Mouse (Mus musculus) fibroblast of lung, adult 2 months (primary cell): ENCODE measurements around the gene Flt4.

Experiments used
- DNase-seq: peaks from one replicate; pipeline ENCODE4 v3.0.0-alpha.2; 2011; ENCODE audit warnings: low read depth

Flt4 gene

DNA sequence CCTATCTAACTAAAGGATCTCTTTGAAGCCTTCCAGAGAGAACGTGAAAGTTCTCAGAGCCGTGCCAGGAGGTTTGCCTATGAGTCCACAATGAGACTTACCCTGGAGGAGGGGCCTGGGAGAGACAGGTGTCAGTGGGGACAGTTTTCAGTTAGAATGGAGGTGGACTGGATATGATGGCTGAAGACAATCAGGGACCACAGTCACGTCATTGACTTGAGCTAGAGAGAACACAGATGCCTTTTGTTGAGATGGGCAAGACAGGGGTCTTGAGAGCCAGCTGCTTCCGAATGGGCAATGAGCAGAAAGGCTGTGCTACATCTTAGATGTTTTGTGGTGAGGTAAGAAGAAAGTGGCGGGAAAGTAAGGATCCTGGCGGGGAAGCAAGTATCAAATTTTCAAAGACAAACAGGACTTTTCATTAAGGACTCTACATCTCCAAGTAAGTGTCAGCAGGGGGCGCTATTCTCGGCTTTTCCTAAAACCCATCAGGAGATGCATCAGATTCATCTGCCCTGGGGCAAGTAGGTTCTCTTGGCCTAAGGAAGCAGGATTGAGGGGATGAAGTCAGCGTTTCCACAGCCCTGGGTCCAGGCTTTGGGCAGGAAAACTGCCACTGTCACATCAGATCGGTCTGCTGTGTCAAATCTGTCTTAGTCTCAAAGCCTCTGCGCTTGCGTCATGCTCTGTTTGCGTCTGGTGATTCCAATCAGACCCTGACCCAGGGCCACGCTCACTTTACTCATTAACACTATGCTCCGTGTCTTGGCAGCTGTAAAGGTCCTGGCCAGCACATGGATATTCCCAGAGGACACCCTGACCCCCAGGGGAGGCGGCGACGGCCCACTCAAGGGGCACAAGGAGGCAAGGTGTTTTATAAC lies 41.3 kb downstream of the Flt4 start:
- no peak for DNase-seq

DNA sequence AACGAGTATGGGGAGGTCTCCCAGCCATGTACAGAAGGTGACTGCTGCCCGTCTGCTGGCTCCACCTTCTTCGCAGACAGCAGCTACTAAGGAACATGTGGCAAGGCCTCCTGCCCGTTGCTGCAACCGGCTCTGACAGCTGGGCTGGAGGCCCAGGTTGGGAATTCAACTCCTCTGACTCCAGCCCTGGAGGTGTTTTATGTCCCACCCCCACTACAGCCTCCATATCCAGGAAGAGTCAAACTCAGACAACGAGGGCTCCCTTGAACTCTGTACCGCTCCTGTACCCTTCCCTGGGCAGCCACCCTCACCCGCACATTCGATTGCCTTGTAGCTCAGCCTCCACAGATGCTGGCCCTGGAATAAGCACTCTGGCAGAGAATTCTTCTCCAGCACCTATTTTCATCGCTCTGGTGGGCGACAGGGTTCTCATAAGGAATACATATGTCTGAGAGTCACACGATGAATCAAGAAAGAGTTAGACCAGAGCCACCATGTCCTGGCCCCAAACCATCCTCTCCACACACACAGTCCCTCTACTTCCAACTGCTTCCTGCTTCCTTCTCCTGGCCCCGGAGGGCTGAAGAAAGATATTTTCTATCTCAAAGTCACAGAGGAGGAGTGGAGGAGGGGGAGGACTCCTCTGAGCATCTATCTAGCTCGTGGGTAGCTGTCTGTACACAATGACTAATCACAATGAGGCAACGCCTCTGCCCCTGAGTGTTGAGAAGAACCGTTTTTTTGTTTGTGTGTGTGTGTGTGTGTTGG lies 42.1 kb downstream of the Flt4 start:
- DNase-seq = no peak

DNA sequence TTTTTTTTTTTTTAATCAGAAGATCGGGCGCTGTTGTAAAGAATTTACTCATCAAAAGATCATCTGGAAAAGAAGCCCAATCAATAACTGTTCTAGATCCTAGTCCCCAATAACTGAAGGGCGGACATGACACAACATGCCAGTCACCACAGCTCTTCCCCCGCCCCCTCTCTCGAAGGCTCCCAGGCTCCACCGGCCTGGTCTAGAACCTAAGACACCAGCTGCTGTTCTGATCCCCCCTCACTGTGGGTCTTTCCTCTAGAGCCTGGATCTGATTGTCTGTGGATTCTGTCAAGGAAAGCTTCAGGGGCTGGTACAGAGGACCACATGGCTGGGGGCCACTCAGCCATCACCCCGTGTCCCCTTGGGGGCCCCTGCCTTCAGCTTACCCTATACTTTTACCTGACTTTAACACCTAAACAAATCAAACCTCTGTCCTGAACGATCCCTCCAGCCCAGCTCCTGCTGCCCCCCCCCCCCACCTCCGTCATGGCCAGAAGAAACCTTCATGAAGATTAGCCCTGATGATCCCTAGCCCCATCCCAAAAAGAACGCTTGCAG lies 42.8 kb downstream of the Flt4 start:
- DNase-seq = no peak

DNA sequence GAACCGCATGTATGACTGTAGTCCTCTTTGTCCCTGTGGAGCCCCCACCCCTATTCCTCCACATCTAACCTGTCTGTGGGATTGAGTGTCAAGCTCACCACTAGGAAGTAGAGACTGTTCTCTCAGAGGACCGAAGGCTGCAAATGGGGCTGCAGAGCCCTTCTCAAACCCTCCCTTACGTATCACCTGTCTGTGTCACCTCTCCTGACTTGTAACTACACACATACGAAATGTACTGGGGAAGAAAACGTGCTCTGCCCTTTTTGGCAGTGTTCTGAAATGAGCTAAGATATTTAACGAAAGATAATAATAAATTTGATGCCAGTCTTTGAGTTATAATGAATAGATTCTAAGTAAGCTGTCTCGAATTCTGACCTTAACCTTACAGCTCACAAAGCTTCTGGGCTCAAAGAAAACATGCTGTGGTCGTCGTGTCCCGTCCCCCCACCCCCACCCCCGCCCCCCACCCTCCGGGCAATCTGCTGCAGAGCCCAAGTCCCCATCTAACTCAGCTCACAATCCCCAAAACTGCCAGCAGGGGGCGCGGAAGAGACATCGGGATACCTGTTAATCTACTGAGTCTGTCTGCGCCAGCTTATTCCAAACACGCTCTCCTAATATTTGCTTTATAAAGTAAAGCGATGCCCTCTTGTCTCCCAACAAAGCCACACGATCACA lies 43.5 kb downstream of the Flt4 start:
- DNase-seq = no peak

DNA sequence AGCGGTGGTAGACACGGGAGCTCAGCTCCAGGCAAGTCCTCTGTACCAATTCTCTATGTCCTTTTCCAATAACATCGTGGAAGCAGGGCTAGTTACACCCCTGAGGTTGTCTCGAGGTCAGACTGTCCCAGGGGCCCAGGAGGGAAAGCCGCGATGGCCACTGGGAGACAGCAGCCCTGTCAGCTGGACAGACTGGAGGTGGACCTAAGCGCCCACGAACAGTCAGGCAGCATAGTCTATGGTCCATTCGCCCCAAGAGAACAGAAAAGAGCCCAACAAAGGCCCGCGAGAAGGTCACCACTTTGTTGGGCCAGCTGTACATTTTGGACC lies 44.0 kb downstream of the Flt4 start:
- no peak for DNase-seq

DNA sequence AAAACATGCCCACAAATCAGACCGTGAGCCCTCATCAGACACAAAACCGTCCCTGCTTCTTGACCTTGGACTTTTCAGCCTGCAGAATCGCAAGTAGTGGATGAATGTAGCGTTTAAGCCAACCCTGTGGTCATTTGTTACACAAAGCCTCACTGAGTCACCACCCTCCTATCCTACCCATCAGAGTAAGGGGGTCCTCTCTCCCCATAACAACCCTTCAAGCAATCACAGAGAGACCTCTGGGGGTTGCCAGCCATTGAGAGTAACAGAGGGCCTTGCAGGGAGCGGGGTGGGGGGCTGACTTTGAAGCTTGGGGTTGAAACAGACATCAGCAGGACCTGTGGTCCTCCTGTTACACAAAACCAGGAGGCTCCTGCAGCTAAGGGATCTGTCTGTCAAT lies 45.6 kb downstream of the Flt4 start:
- no peak for DNase-seq

DNA sequence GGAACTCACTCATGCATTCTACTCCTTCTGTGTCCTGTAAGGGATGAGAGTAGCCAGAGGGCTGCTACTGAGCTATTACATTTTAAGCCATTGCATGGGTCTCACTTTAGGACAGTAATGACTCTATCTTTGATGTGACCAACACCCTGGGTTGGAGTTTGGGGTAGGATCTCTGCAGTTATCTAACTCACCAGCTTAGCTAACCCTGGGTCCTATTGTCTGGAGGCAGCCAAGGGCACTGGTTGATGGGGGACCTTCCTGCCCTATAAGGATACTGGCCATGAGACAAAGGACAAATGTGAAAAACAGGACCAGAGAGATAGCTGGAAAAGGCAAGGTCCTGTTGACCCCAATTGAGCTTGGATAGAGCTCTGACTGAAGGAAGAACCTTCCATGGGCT lies 46.4 kb downstream of the Flt4 start:
- DNase-seq = no peak

DNA sequence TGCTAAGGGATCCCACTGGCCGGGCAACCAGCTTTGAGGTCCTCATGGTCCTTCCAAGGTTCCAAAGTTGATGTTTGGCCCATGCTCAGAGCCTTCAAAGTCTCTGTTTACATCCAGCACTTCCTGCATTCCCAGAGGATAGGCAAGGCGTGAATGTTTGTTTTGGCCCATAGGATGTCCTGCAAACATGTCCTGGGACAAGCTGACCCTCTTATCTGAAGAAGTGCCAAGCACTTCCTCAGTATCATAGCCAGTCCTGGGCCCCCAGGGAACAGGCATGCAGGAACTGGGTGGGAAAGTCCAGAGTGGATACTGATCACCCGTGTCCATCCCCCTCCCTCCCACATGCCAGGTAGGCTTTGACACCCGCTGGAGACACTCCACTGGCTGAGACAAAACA lies 49.0 kb downstream of the Flt4 start:
- no peak for DNase-seq

DNA sequence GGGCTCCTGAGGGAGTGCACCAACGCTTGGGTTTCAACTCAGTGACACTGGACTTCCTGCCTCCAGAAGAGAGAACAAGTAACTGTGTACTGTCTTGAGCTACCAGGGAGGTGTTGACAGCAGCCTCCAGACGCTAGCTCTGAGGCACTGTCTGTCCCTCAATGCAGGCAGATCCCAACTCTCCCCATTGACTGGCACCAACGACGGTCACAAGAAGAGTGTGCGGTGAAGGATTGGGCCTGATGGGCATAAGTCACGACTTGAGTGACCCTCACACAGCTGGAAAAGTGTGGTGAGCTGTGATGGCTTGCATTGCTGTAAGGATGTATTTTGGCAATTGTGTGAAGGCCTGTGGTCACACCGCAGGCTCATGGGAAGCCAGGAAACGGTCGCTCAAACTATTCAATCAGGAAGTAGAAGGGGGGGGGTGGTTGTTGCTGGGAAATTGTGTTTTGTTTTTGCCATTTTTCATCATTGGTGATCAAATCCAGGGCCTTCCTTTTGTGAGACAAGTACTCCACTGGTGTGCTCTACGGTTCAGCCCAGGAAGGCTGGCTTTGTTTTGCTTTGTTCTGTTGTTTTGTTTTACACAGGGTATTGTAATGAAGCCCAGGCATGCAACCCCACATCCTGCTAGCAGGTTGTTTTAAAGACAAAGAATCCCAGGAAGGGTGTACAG lies 49.9 kb downstream of the Flt4 start:
- peak; percentile 60 for DNase-seq

DNA sequence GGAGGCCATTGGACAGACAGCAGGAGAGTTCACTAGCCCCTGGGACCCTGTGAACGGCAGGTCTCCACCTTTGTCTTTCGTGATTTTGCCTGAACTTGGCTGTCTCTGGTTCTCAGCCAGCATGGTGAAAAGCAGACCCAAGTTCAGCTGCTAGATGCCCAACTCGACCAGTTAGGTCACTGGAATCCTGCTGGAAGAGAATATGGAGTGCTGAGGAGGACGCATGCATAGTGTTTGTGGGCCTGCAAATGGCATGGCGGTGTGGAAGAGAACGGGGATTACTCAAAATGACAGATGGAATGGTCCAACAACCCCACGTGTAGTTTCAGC lies 50.4 kb downstream of the Flt4 start:
- no peak for DNase-seq

DNA sequence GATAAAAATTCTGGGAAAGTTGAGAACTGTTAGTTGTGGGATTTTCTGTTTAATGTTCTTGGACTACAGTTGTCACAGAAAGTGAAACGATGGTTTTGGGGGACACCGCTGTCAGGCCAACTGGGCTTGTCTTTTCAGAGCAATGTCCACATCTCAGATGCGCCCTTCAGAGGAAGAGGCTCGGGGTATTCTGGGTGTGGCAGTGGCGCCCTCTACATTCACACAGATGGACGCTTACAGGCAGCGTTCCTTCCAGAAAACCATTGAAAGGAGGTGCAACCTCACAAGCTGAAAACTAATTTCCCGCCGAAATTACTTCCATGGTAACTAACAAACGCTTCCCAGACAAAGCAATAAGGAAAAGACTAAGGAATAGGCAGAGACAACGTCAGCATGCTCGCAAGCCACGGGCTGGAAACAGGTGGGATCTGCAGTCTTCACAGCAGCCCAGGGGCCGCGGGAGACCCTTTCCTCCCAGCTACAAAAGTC lies 53.3 kb downstream of the Flt4 start:
- no peak for DNase-seq

DNA sequence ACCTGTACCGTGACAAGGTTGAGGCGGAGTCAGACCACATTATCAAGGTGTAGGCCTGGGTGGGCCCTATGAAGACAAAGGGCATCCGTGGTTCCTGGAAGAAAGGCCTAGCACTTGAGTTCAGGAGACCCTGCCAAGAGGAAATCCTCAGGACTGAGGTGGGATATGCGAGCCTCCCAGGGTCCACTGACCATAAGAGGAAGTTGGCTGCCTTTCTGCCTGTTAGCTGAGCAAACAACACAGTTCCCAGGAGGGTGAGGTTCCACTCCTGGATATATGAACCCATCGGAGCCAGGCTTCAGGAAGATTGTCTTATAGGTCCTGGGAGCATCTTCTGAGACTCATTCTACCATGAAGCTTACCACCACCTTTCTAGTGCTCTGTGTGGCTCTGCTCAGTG lies 54.2 kb downstream of the Flt4 start, which contains the start of gene Scgb3a1:
Gene Scgb3a1 (plus strand): TSS at position 301 of the 400 bp plus-strand sequence.
- DNase-seq = no peak

DNA sequence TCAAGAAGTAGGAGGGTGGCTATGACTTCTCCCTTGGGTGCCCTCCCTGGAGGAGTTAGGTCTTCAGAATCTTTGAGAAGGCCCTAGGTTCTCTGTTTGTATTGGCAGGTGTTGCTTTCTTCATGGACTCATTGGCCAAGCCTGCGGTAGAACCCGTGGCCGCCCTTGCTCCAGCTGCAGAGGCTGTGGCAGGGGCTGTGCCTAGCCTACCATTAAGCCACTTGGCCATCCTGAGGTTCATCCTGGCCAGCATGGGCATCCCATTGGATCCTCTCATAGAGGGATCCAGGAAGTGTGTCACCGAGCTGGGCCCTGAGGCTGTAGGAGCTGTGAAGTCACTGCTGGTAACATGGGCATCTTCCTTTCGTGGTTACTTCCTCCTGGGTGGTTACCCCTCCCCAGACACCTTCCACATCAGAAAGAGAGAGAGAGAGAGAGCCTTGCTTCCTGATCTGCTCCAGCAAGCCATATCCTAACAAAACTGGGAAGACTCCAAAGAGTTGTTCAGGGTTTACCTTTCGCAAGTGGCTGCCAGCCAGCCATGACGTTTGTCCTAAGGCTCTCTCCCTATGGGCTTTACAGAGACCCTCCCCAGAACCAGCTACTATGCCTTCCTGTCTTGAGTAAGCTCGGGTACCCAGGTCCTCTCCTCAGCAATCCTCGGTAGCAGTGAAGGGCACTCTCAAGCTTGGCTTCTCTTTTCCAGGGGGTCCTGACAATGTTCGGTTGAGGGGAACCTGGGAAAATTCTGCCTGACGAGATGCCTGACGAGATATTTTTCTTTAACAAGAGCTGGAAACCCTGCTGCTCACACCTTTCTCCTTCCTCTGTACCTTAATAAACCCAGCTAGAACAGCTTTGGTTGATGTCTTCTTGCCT lies 55.4 kb downstream of the Flt4 start:
- DNase-seq = no peak

DNA sequence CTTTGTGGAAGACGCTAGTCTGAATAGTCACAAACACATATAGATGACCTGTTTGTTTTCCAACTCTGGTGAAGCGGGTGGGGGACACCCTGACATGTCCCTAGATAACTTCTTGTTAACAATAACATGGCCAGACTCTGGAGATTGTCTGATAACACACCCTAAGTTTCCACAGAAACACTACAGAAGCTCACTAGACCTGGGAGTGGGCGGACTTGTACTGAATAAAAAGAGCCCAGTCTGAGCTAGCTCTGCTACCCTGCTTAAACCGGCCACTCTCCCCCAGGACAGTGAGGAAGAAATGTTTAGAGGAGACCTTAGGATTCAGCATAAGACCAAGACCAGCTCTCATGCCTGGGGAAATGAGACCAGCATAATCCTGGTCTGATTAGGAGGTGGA lies 56.4 kb downstream of the Flt4 start:
- DNase-seq = no peak

DNA sequence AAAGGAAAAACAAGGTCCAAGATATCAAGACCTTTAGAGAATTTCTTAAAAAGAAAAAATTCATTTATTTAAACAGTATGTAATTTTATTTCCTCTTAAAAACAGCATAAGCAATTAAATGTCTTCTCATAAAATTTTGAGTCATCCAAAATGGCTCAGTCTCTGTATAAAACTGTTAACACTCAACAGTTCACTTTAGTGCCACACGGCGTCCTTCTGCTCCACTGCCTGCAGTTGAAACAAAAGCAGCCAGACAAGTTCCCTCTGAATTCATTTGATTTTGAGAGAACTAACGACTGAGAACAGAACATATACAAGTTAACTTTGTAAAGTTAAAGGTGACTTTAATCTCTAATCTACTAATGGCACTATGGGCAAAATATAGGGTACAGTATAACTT lies 64.4 kb downstream of the Flt4 start:
- DNase-seq = no peak

DNA sequence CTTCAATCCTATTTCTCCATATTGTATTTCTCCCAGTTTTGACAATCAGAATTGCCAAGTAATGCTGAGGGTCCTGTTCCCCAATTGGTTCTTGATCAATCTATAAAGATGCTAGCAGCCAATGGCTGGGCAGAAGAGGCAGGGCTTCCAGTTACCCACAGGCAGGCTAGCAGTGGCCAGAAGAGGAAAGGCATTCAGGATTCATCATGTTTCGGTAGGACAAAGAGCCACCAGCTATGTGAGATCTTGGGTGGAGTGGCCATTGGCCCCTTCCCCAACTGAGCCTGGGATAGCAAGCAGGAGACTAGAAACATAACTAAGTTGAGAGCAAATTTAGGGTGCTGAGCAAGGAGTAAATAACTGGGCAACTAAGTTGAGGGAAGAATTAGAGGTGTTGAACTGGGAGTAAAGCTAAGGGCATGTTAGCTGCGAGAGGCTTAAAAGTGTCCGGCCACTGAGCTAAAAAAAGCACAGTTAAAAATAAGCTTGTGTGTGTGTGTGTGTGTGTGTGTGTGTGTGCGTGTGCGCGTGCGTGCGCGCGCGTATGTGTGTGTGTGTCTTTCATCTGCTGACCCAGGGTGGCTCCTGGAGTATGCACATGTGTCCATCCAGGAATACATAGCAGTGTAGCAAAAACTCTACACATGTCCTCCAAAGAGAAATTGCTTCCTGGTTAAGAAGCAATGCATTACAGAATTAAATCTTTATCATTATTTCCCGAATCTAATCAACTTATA lies 75.3 kb downstream of the Flt4 start:
- DNase-seq = no peak

DNA sequence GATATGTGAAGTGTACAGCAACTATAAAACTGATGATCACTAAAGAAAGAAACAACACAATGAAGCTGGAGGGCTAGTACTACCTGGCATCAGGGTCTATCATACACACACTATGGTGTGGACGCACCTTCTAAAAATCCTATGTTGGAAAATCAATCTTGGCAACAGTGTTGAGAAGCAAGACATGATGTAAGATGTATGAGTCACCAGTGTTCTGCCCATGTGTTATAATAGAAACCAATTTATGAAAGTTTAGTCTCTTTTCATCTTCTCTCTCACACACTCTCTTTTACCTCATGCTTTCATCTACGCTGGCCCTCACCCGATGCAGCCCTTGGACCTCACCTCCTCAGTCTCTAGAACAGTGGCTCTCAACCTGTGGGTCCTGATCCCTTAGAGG lies 86.0 kb downstream of the Flt4 start:
- DNase-seq = no peak

DNA sequence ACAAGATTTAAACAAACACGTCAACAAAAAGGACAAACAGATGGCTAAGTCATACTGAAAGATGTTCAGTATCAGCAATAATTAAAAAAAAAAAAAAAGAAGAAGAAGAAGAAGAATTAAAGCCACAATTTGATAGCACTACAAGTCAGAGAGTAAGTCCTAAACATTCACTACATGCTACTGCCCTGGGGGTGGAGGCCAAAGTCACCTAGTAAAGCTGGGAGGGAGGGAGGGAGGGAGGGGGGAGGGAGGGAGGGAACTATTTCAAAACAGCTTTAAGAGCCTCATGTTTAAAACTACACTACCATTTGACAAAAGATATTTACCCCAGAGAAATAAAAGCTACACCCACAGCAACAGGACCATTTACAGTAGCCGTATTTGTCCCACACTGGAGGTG lies 86.6 kb downstream of the Flt4 start:
- no peak for DNase-seq

DNA sequence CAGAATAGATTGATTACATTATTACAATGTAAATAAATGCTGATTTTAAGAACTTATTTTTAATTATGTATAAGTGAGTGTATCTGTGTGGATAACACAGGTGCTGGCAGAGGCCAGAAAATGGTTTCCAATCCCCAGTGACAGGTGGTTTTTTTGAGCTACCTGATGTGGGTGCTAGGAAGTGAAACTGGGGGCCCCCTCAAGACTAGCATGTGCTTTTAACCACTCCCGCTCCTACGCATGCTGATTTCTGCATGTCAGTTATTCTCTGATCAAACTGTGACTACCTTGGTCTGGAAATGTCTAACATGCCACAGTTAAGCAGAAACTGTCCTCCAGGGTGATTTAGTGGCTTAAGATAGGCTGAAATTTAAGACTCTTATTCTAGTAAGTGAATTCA lies 87.4 kb downstream of the Flt4 start:
- DNase-seq = no peak

DNA sequence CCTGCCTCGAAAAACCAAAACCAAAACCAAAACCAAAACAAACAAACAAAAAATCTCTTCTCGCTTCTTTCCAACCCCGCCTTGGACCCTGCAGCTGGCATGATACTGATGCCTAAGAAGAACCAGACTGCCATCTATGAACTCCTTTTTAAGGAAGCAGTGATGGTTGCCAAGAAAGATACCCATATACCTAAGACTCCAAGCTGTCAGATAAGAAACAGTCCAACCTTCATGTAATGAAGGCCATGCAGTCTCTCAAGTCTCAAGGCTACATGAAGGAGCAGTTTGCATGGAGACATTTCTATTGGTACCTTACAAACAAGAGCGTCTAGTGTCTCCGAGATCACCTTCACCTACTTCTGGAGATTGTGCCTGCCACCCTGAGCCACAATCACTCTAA lies 88.7 kb downstream of the Flt4 start:
- DNase-seq = no peak
